Mouse (Mus musculus): ENCODE results near the gene Aldh9a1.

Aldh9a1 gene

DNA sequence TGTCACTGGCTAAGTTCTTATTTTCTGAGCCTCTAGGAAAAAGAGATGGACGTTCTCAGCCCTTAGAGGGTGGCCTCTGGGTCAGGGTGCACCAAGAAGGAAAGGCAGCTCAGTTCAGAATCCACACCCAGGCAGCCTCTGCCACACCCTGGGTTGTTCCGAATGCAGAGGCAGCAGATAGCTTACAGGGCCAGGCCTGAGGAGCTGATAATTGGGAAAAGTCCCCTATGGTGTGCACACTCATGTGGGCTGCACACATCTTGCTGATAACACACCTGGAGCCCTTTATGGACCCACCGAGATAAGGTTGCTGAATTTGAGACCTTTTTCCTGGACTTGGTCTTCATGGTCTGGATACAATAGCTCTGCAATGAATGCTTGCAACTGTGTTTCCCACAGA lies 34.4 kb downstream of the Aldh9a1 start:
- DNase-seq (ENCODE audit: low spot score): no peak

GRCm38 (mm10) chr1:167385211-167385610 lies 35.4 kb downstream of the Aldh9a1 start:
- no peak for DNase-seq (ENCODE audit: low spot score)

DNA sequence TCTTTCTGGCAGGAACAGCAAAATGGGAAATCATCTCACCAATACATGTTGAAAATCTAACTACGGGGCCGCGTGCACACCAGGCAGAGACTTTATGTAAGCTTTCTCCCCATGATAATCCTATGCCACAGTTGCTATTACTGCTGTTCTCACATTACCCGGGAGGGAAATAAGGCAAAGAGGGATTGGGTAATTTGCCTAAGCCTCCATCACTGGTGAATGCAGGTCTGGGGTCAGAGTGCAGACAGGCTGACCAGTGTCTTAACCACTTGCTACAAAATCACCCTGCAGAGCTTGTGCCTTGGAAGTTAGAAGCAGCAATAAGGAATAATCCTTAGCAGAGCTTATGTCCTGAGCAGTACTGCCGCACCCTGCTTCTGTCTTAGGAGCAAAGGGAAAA lies 35.8 kb downstream of the Aldh9a1 start:
- DNase-seq (ENCODE audit: low spot score): no peak

GRCm38 (mm10) chr1:167386466-167386865 lies 36.7 kb downstream of the Aldh9a1 start:
- DNase-seq (ENCODE audit: low spot score): no peak

GRCm38 (mm10) chr1:167387310-167387709 lies 37.5 kb downstream of the Aldh9a1 start:
- no peak for DNase-seq (ENCODE audit: low spot score)

DNA sequence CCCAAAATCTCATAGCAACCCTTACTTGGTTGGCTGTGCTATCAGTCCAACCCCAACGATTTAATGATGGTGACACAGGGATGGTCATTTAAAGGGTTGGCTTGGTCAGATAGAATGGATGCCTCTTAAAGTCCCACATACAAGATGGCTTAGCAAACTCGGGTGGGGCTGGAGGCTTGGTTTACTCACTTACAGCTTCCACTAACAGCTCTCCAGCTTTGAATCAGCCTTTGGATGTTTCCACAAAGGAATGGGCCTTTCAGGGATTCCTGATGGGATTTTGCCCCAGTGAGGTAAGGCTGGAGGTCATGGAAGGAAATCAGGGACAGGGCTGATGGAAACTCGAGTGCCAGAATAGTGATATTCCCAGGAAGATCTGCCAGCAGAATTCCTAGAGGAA lies 38.0 kb downstream of the Aldh9a1 start:
- no peak for DNase-seq (ENCODE audit: low spot score)

DNA sequence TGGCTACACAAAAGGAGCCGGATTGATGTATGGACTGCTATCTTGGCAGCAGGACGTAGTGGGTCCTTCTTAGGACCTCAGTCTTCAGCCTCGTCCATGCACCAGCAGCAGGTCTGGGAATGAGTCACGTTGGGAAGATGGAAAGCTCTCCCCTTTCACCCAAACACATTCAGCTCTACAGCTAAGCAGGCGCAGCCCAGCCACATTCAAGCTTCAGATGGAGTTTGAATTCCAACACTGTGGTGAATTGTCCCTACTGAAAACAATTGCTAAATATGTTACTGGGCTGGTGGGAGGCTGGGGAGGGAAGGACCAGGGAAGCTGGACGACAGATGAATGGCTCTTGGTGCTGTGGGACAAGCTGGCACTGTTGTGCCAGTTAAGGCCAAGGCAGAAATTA lies 38.8 kb downstream of the Aldh9a1 start:
- no peak for DNase-seq (ENCODE audit: low spot score)

DNA sequence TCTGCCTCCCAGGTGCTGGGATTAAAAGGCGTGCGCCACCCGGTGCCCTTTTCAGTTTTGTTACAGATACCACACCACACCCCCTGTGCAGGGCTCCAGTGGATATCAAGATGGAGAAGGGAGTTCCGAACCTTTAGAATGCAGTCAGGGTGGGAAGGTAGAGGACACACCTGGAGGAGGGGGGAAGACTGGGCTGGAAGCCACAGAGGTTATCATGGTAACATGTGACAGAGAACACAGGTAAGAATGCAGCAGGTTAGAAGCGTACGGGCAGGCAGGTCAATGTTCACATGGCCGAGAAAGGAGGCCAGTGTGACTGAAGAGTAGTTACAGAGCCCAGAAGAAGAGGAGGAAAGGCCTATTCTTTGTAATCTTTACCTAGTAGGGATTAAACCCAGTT lies 39.8 kb downstream of the Aldh9a1 start:
- no peak for DNase-seq (ENCODE audit: low spot score)

GRCm38 (mm10) chr1:167390381-167390780 lies 40.6 kb downstream of the Aldh9a1 start:
- DNase-seq (ENCODE audit: low spot score): no peak

GRCm38 (mm10) chr1:167391241-167391640 lies 41.5 kb downstream of the Aldh9a1 start:
- DNase-seq (ENCODE audit: low spot score): no peak

- DNase-seq (ENCODE audit: low spot score): no peak
Measured at GRCm38 (mm10) chr1:167392031-167392640, 42.3 kb downstream of the Aldh9a1 start.

DNA sequence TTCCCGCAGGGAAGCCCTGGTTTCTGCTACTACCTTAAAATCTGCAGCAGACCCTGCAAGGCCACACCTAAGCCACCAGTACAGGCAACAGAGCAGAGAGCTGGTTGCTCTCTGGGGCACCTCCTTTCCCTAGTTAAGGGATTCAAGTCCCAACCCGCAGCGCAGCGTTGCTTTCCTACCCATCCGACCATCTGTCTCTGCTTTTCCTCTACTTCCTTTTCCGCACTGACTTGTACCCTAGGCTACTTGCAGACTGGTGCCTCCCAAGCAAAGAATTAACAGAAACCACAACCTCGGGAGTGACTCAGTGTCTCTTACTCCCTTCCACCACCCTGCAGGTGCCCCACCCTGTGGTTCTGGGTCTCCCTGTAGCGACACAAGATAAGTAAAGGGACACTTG lies 42.9 kb downstream of the Aldh9a1 start:
- DNase-seq (ENCODE audit: low spot score): no peak

DNA sequence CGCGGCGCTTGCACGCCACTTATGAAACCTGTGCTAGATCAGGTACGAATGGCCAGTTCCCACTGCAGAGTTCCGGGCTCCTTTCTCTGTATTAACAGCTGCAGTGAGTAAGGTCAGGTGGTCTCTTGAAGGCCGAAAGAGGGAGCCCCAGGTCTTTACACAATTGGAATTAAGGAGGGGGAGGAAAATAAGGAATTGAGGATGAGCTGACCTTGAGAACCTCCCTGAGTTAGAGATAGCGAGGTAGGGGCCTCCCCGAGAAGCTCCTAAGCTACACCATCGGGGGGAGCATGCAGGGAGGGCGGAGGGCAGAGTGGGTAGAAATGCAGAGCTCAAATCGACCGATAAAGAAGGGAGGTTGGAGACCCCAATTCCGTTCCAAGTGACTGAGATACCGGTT lies 43.5 kb downstream of the Aldh9a1 start:
- DNase-seq (ENCODE audit: low spot score): no peak

DNA sequence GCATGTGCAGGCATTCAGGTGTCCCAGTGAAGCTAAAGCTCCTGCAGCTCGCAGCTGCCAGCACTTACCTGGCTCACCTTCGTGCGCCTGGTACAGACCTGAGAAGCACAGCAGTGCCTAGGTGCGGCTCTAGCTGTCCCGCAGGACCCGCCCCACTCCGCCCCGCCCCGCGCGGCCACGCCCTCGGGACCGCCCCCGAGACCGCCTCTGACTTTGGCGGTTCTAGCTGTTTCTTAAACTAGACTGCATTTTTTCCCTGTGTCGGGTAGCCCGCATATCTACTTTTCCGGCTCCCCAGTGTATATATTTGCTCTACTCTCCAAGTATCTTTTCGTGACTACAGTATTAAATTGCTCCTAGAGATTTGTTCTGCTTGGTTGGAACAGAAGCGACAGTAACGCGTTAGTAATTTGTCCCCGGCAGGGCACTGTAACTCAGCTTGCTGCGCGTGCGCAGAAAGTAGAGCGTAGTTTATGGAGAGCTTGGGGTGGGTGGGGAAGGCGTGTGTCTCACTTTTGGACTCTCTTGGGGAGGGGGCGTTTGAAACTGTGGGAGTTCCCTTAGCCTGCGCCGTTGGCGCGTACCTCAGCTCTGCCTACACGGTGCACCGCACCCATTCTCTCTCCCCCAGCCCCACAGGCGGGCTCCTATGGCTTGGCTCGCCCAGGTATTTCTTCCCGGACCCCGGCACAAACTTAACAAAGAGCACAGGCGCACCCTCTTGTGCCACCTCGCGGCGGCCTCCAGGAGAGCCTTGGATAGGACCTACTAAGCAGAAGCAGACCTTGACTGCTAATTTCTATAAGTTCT lies 44.1 kb downstream of the Aldh9a1 start, which contains the start of gene Mgst3:
TSS of gene Mgst3 (minus strand) at position 159 of the 810 bp plus-strand sequence.
- peak; percentile 94 for DNase-seq (ENCODE audit: low spot score)

GRCm38 (mm10) chr1:167405237-167405636 lies 55.4 kb downstream of the Aldh9a1 start:
- DNase-seq (ENCODE audit: low spot score): no peak

- DNase-seq (ENCODE audit: low spot score): no peak
Measured at GRCm38 (mm10) chr1:167409601-167410000, 59.8 kb downstream of the Aldh9a1 start.

DNA sequence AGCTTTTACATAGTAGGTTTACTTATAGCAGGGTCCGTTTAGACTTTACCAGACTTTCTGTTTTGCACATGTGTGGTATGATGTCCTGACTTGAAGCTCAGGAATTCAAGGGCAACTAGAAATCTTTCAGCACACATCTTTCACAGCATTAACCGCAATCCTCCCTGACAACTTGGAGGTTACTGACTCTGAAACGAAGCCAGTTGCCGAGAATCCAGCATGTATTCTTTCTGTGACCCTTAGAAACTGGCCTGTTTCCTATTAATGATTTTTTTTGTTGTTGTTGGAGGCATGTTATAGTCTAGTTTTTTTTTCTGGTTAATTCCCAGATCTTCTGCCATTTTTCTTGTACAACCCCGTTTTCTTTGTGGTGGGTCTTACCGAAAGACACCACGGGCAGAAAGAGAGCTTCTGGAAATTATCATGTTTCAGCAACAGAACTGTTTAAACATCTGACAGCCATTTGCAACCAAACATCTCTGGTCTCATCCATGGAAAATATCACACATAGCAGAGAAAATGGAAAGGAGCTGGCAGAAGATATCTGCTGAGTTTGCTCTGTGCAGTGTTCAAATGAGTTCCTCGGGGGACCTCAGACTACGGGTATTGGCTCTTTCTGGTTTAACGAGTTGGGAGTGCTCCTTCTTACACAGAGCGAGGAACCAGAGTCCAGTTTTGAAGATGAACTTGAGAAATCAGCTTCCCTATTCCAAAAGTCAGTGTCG lies 62.4 kb downstream of the Aldh9a1 start:
- no peak for DNase-seq (ENCODE audit: low spot score)

DNA sequence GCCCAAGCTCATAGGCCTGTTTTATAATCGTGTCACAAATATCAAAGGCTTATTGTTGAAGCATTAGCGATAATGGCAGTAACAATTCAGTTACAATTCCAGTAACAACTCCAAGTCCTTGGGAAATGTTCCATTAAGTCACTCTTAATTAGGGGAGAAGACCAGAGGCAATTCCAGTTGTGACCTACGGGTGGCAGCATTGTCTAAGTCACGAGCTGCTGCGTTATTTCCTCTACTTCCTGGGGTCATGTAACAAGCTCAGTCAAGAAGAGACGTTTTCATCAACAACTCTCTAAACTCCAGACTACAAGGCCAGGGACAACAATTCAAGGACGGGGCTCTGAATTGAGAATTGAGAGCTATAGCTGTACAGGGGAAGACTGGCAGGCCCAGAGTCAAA lies 65.1 kb downstream of the Aldh9a1 start:
- peak; percentile 65 for DNase-seq (ENCODE audit: low spot score)

Data from urinary bladder, postnatal 25 days (tissue).